Mouse (Mus musculus): ENCODE results near the gene Neo1.

The Neo1 gene

DNA sequence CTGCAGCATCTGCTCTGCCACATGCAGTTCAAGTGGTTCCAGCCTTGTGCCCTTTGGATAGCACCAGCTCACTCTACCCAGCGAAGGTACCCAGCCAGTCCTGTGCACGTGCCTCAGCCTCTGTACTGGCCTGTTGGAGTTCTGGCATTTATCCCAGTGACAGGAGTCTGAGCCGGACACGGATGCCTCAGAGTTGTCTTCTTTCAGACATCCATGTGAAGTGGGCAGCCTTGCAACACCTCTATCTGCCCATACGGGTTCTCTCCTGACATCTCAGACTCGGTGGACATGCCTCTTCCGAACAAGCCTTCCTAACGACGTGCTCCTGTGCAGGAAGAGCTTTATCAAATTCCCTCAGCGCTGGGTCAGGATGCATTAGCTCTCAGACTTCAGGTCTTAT, 165.1 kb downstream of the Neo1 start:
- in situ Hi-C loops (cut with MboI, MseI): loop anchor here (5.0 to 10.0 kb wide), 2 partner anchors 334 to 336 kb away; no protein-coding TSS in a partner anchor

DNA sequence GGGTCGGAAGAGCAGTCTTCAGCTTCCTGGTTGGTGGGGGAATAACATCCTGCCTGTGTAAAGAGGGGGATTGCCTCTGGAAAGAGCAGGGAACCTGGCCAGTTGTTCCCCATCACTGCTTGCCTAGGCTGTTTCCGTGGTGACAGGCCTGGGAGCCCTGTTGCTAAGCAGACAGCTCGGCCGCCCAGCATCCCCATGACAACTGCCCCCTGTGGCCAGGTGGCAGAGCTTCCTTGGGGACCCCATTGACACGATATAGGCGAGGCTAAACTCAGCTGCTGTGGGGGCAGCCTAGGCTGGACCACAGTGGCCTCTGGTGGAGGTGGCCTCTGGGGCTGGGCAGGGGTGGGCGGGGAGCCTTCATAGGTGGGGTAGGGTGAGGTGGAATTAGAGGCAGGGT, 172.4 kb downstream of the Neo1 start:
- in situ Hi-C loops (cut with MboI, MseI): no loop called here

DNA sequence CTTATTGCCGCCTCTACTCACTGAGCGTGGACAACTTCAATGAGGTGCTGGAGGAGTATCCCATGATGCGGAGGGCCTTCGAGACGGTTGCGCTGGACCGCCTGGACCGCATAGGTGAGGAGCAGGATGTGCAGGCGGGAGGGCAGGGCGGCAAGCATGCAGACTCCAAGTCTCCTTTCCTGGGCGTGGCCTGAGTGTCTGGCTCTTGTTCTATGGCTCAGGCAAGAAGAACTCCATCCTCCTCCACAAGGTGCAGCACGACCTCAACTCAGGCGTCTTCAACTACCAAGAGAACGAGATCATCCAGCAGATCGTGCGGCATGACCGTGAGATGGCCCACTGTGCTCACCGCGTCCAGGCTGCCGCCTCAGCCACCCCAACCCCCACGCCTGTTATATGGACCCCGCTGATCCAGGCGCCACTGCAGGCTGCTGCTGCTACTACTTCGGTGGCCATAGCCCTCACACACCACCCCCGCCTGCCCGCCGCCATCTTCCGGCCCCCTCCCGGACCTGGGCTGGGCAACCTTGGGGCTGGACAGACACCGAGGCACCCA, 177.1 kb downstream of the Neo1 start:
- in situ Hi-C loops (cut with MboI, MseI): no loop called here

DNA sequence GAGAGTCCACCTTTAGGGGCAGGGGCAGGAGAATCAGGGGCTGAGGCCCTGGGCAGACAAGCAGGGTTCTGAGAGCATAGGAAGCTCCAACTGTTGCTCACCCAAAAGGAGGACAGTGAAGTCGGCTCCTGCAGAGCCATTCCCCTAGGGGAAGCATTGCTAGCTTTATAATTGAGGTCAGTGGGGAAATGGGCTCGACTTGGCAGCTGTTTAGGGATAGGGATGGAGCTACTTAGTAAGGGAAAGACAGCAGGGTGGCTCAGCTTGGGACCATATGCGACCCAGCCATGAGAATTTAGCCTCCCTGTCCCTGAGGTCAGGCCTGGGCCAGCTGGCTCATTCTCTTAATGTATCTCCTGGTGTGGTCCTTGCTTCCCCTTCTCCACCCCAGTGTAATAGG, 181.3 kb downstream of the Neo1 start:
- in situ Hi-C loops (cut with MboI, MseI): no loop called here

DNA sequence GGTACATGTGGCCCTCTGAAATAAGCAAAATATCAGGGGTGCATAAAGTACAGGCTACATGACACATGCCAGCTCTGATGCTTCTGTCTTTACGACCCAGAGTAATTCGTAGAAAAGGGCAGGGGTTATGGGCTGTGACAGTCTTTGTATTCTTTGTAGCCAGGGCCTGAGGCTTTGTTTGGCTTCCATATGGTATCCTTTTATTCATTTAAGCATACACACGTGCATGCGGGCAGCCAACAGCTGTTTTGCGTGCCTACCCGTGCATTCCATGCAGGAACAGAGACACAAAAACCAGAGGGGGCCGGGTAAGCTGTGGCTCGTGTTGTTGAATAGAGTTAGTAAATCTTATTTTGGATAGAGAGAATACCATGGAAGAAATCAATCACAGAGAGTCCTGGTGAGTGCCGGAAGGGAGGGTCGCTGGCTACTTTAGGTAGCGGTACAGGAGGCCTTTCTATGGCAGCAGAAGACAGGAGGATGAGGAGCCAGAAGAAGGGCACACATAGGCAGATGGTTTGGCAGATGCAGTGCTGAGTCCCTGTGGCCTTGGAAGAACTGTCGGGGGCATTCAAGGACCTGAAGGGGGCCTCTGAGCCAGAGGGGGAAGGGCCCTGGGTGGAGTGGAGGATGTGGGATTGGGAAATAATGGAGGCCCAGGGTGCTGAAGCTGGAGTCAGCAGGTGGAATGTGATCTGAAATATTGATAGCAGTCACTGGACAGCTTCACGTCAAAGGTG, 186.5 kb downstream of the Neo1 start:
- in situ Hi-C loops (cut with MboI, MseI): no loop called here

DNA sequence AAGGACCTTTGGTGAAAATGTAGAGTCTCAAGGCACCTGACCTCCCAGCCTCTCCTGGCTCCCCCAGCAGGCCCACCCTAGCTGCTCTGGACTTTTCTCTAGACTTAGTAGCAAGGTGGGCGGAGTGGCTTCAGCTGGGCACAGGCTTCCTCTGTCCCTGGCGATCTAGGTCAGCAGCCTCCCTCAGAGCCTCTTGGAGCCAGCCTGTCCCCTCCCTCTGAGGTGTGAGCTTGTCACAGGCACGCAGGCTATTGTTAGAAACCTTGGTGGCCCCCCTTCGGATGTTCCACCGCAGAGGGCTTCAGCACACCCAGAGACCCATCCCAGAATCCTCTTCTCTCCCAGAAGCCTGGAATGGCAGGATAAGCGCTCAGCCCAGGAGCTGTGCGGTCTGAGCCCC, 188.6 kb downstream of the Neo1 start:
- in situ Hi-C loops (cut with MboI, MseI): no loop called here

DNA sequence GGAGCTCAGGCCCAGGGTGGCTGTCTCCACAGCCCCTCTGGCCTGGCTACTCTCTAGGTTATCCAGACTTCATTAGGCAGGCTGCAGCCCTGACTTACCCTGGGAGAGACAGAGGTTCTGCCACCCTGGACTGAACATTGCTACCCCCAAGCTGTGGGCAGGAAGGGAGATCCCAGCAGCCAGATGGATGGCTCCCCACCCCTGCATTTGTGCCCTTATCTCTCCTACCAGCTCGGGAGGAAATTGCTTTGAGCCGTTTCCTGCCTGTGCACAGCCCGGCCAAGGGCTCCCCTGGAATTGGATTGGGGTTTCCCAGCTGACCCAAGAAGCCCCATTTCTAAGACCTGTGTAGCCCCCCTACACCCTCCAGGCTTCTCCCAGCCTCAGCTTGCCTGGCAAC, 189.2 kb downstream of the Neo1 start:
- in situ Hi-C loops (cut with MboI, MseI): no loop called here

DNA sequence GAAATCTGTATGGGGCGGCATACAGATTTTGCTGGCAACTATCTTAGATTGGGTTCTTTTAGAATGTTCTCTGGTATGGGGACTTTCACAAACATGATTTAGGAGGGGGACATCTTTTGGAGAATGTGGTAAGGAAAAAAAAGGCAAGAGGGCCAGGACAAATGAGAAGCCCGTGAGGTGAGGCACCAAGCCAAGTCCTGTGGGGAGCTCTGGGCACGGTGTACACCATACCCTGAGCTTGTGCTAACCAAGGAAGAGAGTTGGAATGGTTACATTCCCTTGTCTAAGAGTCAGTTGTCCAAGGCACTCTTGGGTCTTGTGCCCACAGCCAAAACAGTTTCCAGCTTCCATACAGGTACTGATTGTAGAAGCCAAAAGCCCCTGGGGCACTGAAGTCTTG, 191.6 kb downstream of the Neo1 start:
- in situ Hi-C loops (cut with MboI, MseI): no loop called here

DNA sequence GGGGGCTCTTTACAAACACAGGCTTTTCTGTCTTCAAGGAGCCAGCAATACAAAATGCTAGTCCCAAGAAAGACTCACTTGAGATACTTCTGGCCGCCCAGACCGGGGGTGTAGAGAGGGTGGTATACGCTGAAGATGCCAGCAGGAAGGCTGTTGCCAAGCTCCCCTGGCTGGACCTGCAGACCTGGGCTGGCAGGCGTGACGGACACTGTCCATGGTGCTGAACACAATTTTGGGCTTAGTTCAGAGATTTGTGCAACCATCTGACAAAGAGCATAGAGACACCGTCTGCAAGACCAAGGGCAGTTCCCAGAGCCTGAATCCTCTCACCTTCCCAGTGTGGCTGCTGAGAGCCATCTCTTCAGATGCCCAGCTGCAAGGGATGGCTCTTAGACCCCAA, 194.6 kb downstream of the Neo1 start:
- in situ Hi-C loops (cut with MboI, MseI): no loop called here

DNA sequence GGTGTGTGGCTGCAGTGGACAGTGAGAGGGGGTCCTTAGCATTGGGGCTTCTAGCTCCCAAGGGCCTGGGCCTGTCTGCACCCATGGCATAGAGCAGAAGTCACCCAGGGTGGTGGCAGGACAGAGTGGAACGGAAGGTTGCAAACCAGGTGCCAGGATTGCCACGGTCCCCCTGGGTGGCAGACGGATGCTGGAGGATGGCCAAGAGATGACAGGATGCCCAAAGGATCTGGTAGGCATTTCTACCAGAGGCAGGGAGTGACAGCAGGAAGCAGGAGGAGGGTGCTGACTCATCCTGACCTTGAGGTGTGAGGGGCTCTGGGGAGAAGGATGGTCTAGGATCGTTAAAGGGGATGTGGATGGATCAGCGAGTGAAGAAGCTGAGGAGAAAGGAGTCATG, 197.7 kb downstream of the Neo1 start:
- in situ Hi-C loops (cut with MboI, MseI): no loop called here

DNA sequence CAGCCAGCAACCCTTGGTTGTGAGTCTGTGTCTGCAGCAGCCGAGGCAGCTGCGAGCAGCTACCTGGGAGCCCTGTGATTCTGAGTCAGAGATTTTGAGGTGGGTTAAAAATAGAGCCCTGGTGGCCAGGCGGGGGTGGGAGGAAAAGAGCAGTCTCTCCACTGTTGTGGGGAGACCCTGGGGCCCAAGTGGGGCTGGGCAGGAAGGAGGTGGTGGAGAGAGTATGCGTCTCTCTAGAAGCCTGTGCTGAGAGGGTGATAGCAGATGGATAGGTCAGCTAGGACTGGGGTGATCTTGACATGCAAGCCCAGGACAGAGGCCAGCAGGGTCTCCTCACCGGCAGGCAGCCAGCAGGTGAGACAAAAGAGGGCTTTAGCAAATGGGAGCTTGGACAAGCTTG, 199.1 kb downstream of the Neo1 start:
- in situ Hi-C loops (cut with MboI, MseI): no loop called here

DNA sequence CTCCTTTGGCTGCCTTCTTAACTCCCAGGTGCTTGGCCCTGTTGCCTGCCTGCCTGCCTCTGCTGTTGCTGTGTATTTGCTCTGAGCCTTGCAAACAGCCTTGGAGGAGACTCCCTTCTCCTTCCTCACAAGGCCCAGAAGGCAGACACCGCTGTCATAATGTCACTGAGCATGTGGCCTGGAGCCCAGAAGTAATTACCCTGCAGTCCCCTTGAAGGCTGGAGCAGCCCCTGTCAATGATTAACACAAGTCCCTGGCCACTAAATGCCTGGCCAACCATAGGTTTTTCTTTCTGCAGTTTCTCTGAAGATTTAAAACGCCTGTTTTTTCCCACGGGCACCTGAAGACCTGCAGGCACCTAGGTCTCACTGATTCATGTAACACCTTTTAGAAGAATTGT, 203.3 kb downstream of the Neo1 start:
- in situ Hi-C loops (cut with MboI, MseI): no loop called here

DNA sequence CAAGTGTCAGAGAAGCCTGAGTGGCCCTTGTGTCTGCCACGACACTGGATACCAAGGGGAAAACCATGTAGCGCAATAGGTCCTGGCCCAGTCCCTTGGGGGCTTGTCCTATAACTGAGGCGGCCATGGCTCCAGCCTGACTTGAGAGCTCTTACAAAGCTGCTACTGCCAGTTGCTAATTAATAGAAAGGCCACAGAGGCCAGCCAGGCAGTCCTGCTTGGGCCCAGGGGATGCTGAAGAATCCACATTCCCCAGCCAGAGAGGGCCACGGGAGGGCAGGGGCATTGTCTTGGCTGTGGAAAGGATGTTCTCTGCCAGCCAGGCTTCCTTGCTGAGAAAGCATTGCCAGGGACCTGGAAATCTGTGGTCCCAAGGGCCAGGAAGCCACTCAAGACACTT, 206.6 kb downstream of the Neo1 start:
- in situ Hi-C loops (cut with MboI, MseI): no loop called here

All from T-helper 17 cell (primary cell).